Mouse (Mus musculus) limb, embryonic 12.5 days (tissue): Measurements from ENCODE around the gene Dhrs13. TPM values are rescaled to one million over a fixed set of nuclear protein-coding genes. Genes with fewer than 3 reads are reported as not detected.
"Not testable (repeated sequence)": the region's sequence is repeated elsewhere in the genome, so short reads cannot be mapped to it uniquely, and the experiment has no call there.

ENCODE experiments used
- ATAC-seq: fragments of 200-750 bp; cut with Nextera tagmentation; 2 replicates; pipeline ENCODE4 v1.8.0; 2017; ENCODE audit warnings: low read depth, moderate TSS enrichment; ENCODE audit not compliant: insufficient number of reproducible peaks, insufficient read depth, low FRiP score, low TSS enrichment
- H3K27ac ChIP-seq: fragments of 300-500 bp; sonication (generic); 2 replicates; pipeline ENCODE4 v1.5.1; 2016; ENCODE audit warnings: mild to moderate bottlenecking, moderate library complexity
- H3K27me3 ChIP-seq: fragments of 300-500 bp; sonication (generic); 2 replicates; pipeline ENCODE4 v1.6.1; 2016; ENCODE audit warnings: mild to moderate bottlenecking, moderate library complexity
- H3K36me3 ChIP-seq: fragments of 300-500 bp; sonication (generic); 2 replicates; pipeline ENCODE4 v1.6.1; 2016; ENCODE audit warnings: mild to moderate bottlenecking, moderate library complexity
- H3K4me1 ChIP-seq: fragments of 300-500 bp; sonication (generic); replicated peaks from 2 replicates; pipeline ENCODE4 v1.6.1; 2016
- H3K4me2 ChIP-seq: fragments of 300-500 bp; sonication (generic); 2 replicates; pipeline ENCODE4 v1.6.1; 2016; ENCODE audit warnings: mild to moderate bottlenecking, moderate library complexity
- H3K4me3 ChIP-seq: fragments of 300-500 bp; sonication (generic); replicated peaks from 2 replicates; pipeline ENCODE4 v1.5.1; 2016; ENCODE audit warnings: mild to moderate bottlenecking
- H3K9ac ChIP-seq: fragments of 300-500 bp; sonication (generic); replicated peaks from 2 replicates; pipeline ENCODE4 v1.6.1; 2016; ENCODE audit warnings: mild to moderate bottlenecking, moderate library complexity
- H3K9me3 ChIP-seq: fragments of 300-500 bp; sonication (generic); 2 replicates; pipeline ENCODE4 v1.6.1; 2016; ENCODE audit warnings: mild to moderate bottlenecking, moderate library complexity
- whole genome bisulfite sequencing: fragments of 180-500 bp; shearing (Covaris S2); methylation state at CpG from one replicate; pipeline ENCODE4 v1.1.7; 2016; 5-methylcytosine and 5-hydroxymethylcytosine counted together
- polyA plus RNA-seq: library from polyadenylated mRNA; unstranded; fragments of >200 nt; fragmentation: Nextera tagmentation; extraction: Ambion mirVana; gene quantifications from 2 replicates; pipeline ENCODE4 v1.2.1, GENCODE M21; 2016

Gene Dhrs13
- polyA plus RNA-seq, 1 experiment from 2014 or later, result 20.4 TPM

DNA sequence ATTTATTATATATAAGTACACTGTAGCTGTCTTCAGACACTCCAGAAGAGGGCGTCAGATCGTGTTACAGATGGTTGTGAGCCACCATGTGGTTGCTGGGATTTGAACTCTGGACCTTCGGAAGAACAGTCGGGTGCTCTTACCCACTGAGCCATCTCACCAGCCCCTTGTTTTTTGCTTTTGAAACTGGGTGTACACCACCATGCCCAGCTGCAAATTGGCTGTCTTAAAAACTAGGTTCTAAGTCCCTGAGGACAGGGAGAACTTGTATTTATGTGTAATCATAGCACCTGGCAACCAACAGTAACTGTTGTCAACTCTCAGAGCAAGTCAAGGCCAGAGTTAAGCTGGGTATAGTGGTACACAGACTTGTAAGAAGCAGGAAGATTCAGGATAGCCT is 16.6 kb downstream of the Dhrs13 start:
- not testable (repeated sequence) for H3K27me3 ChIP-seq, H3K9me3 ChIP-seq, H3K4me2 ChIP-seq, H3K9ac ChIP-seq, H3K27ac ChIP-seq, H3K4me3 ChIP-seq, ATAC-seq, H3K4me1 ChIP-seq
- peaks cover 41% of the 10 kb centered on the region for H3K36me3 ChIP-seq
- WGBS, result 76% methylated on average over 4 of the region's 4 CpGs

DNA sequence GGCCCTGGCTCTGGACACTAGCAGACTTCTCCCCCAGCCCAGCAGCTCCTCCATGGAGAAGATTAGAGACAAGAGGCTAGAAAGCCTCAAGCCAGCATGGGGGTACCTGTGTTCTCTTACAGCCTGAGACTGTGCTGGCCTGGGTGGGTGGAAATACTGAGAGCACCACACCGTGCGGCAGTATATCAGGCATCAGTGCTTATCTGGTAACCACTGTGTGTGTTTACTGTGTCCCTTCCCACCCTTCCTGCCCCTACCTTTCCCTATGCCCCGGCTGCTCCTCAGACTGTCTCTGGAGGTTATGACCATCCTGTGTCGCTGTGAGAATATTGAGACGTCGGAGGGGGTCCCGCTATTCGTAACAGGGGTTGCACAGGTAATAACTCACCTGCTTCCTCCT is 21.0 kb downstream of the Dhrs13 start:
- ATAC-seq, result no peak
- no peak overlapping the region for H3K4me2 ChIP-seq
- H3K4me1 ChIP-seq, result no peaks in the 10 kb centered on the region
- H3K36me3 ChIP-seq, result peaks cover 76% of the 10 kb centered on the region
- WGBS, result 92% methylated on average over 8 of the region's 8 CpGs
- no peaks in the 10 kb centered on the region for H3K9me3 ChIP-seq
- no peak overlapping the region for H3K9ac ChIP-seq
- H3K27ac ChIP-seq, result no peak overlapping the region
- no peak overlapping the region for H3K4me3 ChIP-seq
- H3K27me3 ChIP-seq, result no peaks in the 10 kb centered on the region

DNA sequence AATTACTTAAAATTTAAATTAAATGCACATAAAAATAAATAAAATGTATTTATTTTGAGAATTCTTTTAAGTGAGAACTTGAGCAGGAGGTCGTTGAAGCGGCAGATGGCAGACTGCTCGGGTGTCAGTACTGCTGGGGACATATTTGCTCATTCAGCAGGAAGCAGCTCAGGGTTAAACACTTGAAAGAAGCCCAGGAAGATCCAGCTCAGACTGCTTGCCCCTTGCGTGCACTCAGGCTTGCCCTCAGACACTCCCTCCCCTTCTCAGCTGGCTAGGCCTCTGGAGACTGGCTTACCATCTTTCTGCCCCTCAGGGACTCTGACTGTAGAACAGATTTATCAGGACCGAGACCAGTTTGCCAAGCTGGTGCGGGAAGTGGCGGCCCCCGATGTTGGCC is 24.9 kb downstream of the Dhrs13 start:
- no peak overlapping the region for H3K4me3 ChIP-seq
- no peak overlapping the region for H3K4me2 ChIP-seq
- H3K9ac ChIP-seq, result no peak overlapping the region
- no peak overlapping the region for H3K27ac ChIP-seq
- H3K36me3 ChIP-seq, result peaks cover 72% of the 10 kb centered on the region
- ATAC-seq, result no peak
- no peaks in the 10 kb centered on the region for H3K9me3 ChIP-seq
- WGBS, result 84% methylated on average over 8 of the region's 8 CpGs
- H3K27me3 ChIP-seq, result no peaks in the 10 kb centered on the region
- peaks cover 9% of the 10 kb centered on the region; the same call in 1 of the 2 replicates for H3K4me1 ChIP-seq

DNA sequence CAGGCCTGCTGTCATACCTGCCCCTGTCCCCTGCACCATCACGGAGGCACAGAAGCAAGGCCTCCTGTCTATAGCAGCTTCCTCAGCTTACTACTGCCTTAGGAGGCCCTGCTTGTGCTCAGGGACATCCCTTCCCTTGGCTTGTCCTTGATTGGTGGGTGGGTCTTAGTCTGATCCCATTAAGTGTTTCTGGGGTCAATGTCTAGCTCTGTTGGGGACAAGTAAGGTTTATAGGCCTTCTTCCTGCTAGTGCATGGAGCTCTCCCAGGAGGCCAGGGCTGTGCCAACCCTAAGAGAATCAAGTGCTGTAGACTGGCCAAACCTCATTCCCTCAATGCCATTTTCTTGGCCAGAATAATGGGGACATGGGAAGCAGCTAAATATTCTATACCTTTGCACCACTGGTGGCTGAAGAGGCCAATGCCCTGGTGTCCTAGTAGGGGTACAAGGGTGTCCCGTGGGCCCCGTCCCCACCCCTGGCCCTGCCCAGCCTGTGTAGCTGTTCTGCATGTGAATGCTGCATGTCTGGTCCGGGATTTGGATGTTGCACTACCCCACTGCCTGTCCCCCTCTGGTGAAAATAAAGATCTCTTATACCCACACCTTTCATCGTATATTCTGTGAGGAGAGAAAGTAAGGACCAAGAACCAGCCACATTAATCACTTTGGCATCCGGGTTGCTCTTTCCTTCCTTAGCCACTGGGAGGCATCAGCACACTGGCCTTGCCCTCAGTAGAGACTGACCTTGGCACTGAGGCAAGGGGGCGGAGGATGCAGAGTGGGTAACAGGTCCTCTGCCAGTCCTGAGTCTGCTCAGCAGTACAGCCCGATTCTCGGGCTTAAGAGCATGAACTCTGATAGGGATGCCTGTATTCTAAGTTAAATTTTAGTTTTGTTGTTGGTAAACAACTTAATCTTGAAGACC is 28.0 kb downstream of the Dhrs13 start:
- H3K4me1 ChIP-seq, result peaks cover 15% of the 10 kb centered on the region; the same call in 1 of the 2 replicates
- H3K36me3 ChIP-seq, result peaks cover 48% of the 10 kb centered on the region
- no peak overlapping the region for H3K27ac ChIP-seq
- peak; percentile 43; the same call in 1 of the 2 replicates for ATAC-seq
- H3K4me2 ChIP-seq, result no peak overlapping the region
- no peaks in the 10 kb centered on the region for H3K9me3 ChIP-seq
- no peaks in the 10 kb centered on the region for H3K27me3 ChIP-seq
- H3K4me3 ChIP-seq, result no peak overlapping the region
- H3K9ac ChIP-seq, result no peak overlapping the region
- 55% methylated on average over 9 of the region's 9 CpGs for WGBS

DNA sequence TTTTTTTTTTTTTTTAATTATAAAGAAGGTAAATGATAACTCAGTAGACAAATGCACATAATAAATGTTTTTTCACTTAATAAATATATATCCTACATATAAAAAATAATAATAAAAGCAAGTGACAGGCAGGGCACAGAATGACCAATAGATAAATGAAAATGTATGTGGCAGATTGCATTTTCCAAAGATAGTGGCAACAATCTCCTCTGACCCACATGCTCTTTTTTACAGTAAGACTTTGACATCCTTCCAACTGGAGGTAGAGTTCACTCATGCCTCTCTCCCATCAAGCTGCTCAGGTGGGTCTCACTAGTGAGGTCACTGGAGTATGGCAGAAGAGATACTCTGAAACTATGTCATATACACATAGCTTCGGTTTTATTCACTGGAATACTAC is 30.5 kb downstream of the Dhrs13 start:
- Histone ChIP-seq H3K9ac (no peak overlapping the region), H3K4me1 (peaks cover 15% of the 10 kb centered on the region; the same call in 1 of the 2 replicates), H3K36me3 (peaks cover 23% of the 10 kb centered on the region), H3K27ac (no peak overlapping the region), H3K4me3 (no peak overlapping the region), H3K4me2 (no peak overlapping the region), H3K9me3 (no peaks in the 10 kb centered on the region), H3K27me3 (no peaks in the 10 kb centered on the region)
- 78% methylated on average over 1 of the region's 1 CpGs for WGBS
- no peak for ATAC-seq

DNA sequence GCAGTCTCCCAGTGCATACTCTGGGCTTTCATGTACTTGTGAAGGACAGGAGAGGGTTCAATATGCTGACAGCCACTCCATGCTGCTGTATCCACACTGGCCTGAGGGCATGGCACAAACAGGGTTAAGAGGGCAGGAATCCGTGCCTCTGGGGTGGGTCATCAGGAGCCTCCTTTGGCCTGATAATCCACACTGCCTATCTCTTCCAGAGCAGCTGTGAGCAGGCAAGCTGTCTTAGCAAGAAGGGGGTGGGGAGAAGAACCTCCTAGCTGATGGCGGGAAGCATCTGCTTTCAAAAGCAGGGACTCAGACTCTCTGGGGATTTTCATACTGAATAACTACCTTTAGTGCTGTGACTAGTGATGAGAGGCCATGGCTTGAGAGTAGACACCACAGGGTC is 33.8 kb downstream of the Dhrs13 start:
- no peak for ATAC-seq

DNA sequence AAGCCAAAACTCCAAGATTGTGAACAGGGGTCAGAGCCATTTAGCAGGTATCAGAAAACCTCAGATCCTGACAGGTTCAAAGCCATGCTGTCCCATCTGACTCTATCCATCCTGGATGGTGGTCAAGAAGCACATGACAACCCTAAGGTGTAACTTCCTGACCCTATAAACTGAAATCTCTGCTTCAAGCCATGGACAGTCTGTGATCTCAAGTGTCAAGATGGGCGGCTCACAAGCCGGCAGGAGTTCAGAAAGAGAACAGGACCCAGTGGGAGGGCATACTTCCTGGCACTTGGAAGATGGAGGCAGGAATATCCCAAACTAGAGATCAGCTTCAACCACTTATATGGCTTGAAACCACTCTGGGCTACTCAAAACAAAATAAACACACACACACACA is 34.6 kb downstream of the Dhrs13 start:
- no peak overlapping the region for H3K9ac ChIP-seq

More for the DNA sequence above, 33.8 kb downstream of the Dhrs13 start:
- H3K36me3 ChIP-seq, result peaks cover 3% of the 10 kb centered on the region; the same call in 1 of the 2 replicates
- H3K27ac ChIP-seq, result no peak overlapping the region
- H3K4me1 ChIP-seq, result peaks cover 15% of the 10 kb centered on the region
- H3K27me3 ChIP-seq, result no peaks in the 10 kb centered on the region
- no peak overlapping the region for H3K4me3 ChIP-seq
- H3K4me2 ChIP-seq, result no peak overlapping the region
- WGBS, result 61% methylated on average over 2 of the region's 2 CpGs
- no peak overlapping the region for H3K9ac ChIP-seq
- H3K9me3 ChIP-seq, result no peaks in the 10 kb centered on the region

DNA sequence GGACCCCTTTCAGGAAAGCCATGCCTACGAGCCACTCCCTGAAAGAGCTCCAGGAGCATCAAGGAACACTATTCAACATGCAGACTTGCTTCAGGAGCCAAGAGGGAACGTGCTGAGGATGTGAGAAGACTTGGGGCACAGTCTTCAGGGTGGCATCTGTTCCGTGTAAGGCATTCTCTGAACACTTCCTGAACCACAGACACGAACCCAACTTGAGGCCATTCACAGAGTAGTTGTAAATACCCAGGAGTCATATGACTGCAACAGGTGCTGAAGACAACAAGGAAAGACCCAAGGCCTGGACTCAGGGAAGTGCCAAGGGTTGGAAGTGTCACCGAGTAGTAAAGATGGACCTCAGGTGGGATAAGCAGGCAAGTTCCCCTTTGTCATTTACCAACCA is 35.5 kb downstream of the Dhrs13 start:
- ATAC-seq, result no peak
- 71% methylated on average over 5 of the region's 5 CpGs for WGBS
- no peak overlapping the region for H3K4me2 ChIP-seq
- H3K9ac ChIP-seq, result no peak overlapping the region
- H3K27me3 ChIP-seq, result no peaks in the 10 kb centered on the region
- H3K4me1 ChIP-seq, result peaks cover 3% of the 10 kb centered on the region; the same call in 1 of the 2 replicates
- H3K36me3 ChIP-seq, result peaks cover 10% of the 10 kb centered on the region; the same call in 1 of the 2 replicates
- no peak overlapping the region for H3K4me3 ChIP-seq
- no peaks in the 10 kb centered on the region for H3K9me3 ChIP-seq
- no peak overlapping the region for H3K27ac ChIP-seq

More for the DNA sequence above, 34.6 kb downstream of the Dhrs13 start:
- no peak for ATAC-seq
- H3K36me3 ChIP-seq, result peaks cover 3% of the 10 kb centered on the region; the same call in 1 of the 2 replicates
- H3K4me2 ChIP-seq, result no peak overlapping the region
- no peak overlapping the region for H3K4me3 ChIP-seq
- H3K27me3 ChIP-seq, result no peaks in the 10 kb centered on the region
- H3K9me3 ChIP-seq, result no peaks in the 10 kb centered on the region
- H3K27ac ChIP-seq, result no peak overlapping the region
- peaks cover 9% of the 10 kb centered on the region for H3K4me1 ChIP-seq
- 54% methylated on average over 2 of the region's 2 CpGs for WGBS

DNA sequence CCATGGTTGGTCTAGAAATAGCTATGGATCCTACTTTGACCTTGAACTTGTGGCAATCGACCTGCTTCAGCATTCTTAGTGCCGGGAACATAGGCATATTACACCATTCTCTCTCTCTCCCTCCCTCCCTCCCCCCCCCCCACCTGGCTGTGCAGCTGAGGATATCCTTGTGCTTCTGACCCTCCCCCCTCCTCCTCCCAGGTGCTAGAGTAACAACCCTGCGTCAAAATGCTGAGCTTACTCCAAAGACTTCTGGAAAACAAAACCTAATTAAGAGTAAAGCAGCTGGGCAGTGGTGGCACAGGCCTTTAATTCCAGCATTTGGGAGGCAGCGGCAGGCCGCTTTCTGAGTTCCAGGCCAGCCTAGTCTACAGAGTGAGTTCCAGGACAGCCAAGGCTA is 37.0 kb downstream of the Dhrs13 start:
- no peak overlapping the region for H3K4me2 ChIP-seq
- H3K9me3 ChIP-seq, result no peaks in the 10 kb centered on the region
- H3K27ac ChIP-seq, result no peak overlapping the region
- no peak for ATAC-seq
- H3K4me1 ChIP-seq, result no peaks in the 10 kb centered on the region; the same call in 1 of the 2 replicates
- no peak overlapping the region for H3K9ac ChIP-seq
- no peaks in the 10 kb centered on the region for H3K27me3 ChIP-seq
- 73% methylated on average over 5 of the region's 5 CpGs for WGBS
- H3K4me3 ChIP-seq, result no peak overlapping the region
- peaks cover 26% of the 10 kb centered on the region for H3K36me3 ChIP-seq

DNA sequence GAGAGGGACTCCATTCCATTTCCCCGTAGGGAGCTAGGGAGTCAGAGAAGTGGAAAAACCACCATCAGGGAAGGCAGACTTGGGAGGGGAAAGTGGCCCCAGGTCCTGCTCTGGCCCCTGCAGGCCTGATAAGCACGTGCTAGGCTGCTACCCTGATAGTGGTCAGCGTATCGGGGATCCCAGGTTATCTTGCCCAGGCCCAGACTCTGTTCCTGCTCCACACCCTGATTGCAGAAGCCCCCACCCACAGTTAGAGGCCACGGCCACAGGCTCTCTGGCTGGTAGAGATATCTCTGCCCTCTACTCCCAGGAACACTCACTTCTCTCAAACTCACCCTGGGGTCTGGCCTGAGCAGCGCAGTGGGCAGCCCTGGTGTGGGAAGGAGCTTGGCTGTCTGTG is 37.6 kb downstream of the Dhrs13 start:
- Histone ChIP-seq H3K27me3 (no peaks in the 10 kb centered on the region), H3K9me3 (no peaks in the 10 kb centered on the region), H3K27ac (0 out of 2 replicates have a peak overlapping the region, but pooled peaks have one; percentile 72), H3K36me3 (peaks cover 31% of the 10 kb centered on the region), H3K4me1 (no peaks in the 10 kb centered on the region; the same call in 1 of the 2 replicates), H3K4me2 (no peak overlapping the region), H3K9ac (0 out of 2 replicates have a peak overlapping the region, but pooled peaks have one; percentile 24), H3K4me3 (no peak overlapping the region)
- 80% methylated on average over 6 of the region's 6 CpGs for WGBS
- ATAC-seq, result no peak

DNA sequence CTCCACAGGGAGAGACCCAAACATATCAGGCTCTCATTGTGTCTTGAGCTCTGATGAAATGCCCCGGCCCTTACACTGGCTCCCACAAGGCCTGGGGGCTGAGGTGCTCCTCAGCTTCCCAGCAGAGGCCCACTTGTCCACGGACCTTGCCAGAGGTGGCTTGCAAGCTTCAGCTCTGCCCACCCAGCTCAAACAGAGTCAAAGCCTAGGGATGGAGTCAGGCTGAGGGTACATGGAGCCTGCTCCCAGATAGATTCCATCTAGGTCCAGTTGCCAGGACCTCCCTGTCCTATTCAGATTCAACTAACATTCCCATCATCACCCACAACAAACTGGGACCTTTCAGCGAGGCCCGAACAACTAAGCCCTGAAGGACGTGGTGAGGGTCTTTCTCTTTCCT is 39.9 kb downstream of the Dhrs13 start:
- peaks cover 54% of the 10 kb centered on the region for H3K36me3 ChIP-seq
- no peak overlapping the region for H3K9ac ChIP-seq
- 87% methylated on average over 5 of the region's 5 CpGs for WGBS
- H3K27me3 ChIP-seq, result no peaks in the 10 kb centered on the region
- no peaks in the 10 kb centered on the region for H3K9me3 ChIP-seq
- no peaks in the 10 kb centered on the region; the same call in 1 of the 2 replicates for H3K4me1 ChIP-seq
- H3K4me2 ChIP-seq, result no peak overlapping the region
- H3K27ac ChIP-seq, result no peak overlapping the region
- H3K4me3 ChIP-seq, result no peak overlapping the region
- no peak for ATAC-seq
